Mouse (Mus musculus) left cerebral cortex, postnatal 14 days (tissue): ENCODE data around the gene Dnm3. TPM values are rescaled to one million over a fixed set of nuclear protein-coding genes. Genes with fewer than 3 reads are reported as not detected.

Experiments used
- DNase-seq, 2 experiments: peaks; one replicate each; pipeline ENCODE4 v3.0.0; 2021 to 2022; ENCODE audit warnings: low spot score in 2 of 2, mixed read lengths in 1 of 2
- intact Hi-C: fragments of 180-260 bp; cut with DNase I; formaldehyde crosslinking; loops from one replicate; pipeline ENCODE4 v1.15.1; 2025
- total RNA-seq, 2 experiments: library from RNA; stranded (reverse); gene quantifications; 2 replicates each; pipeline ENCODE4 v1.2.3; 2021

Dnm3 gene
- total RNA-seq, 2 experiments from 2014 or later: 78.1 to 80.3 TPM

DNA sequence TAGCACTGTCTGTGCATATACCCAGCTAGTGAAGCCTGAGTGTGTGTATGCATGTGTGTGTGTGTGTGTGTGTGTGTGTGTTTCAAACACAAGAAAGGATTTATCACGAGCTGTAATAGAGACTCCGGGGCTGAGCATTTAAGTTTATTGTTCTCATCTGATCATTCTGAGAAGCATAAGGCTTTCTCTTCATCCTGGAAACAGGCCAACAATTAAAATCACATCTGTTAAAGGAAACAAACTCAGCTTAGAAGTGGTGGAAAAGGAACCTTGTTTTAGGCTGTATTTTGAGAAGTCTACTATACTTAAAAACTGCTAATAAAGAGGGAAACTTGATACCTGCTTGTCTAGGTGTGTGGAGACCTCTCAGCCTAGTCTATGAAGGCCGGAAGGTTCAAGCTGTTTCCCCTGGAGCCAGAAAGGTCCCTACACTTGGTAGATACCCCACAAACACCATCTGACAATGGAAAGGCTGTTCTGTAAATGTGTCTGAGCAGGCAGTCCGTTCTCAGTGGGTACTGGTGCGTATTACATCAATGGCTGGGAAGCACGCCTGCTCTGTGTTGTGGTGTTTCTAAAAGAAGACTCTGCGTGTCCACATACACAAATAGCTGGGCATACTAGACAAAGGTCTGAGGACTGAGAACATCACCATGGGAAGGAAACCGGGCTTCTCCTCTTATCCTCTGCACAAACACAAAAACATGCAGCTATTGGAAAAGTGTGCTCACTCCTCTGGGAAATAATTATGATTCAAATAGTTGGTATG is 290.3 kb downstream of the Dnm3 start:
- intact Hi-C loops: no loop called here
- DNase-seq: no peak

DNA sequence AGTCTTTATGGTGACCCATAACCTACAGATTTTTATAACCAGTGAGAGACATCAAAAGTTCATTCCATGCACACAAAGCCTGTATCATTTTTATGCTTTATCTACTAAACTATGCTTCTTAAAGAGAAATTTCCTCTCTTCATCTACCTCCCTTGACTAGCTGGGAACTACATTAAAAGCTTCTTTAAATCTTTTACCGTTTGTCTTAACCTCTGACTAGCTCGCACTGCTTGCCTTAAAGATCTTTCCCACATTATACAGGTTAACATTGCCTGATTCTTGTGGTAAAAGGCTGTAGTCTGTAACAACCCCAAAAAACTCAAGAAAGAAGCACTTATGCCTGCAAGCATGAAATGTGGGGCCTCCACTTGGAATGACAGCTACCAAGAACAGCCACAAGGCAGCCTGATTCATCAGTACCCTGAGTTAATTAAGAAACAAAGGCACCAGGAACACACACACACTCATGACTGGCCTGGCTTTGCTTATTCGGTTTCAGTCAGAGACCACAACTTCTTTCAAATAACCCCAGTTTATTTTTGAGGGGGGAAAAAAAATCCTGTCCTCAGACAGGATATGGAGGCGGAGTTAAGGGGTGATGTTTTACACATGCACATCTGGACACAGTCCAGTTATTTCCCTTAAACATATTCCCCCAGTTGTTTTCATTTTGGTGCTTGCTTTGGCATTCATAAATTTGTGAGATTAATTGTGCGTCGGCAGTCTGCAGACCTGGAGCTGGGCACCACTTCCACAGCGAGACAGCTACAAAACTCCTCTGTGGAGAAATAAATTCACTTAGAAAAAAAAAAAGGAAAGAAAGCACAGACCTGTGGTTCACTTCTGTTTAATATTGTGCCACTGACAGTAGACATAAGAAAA is 291.1 kb downstream of the Dnm3 start:
- DNase-seq: no peak
- intact Hi-C loops: no loop called here

DNA sequence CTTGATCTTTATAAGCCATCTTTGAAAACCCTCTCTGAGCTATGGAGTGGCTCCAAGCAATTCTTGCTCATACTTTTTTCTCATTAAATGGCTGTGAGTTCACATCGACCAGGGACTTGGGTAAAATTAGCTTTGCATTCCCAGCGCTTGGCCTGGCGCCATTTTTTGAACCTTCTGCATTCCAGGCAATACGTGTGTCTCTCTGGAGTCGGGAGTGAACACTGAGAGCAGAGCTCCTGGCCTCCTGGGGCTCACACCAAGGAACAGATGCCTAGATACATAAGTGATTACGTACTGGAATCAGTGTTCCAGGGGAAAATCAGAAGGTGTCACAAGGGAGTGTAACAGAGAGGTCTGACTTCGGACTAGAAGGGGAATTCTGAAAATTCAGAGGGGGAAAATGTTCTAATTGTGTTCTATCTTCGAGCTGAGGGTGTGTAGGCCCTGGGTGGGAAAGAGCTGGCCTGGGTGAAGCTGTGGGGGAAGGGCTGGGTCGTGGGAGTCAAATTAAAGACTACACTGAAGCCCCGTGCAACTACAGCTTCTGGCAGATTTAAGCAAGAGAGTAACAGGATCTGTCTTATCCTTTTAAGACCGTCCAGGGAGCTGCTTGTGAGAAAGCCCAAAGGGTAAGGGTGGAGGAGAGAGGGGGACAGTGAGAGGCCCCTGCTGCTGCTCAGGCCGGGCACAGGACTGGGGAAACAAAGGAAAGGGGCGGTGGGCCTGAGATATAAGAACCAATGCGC is 293.7 kb downstream of the Dnm3 start:
- intact Hi-C loops: no loop called here
- DNase-seq: no peak

DNA sequence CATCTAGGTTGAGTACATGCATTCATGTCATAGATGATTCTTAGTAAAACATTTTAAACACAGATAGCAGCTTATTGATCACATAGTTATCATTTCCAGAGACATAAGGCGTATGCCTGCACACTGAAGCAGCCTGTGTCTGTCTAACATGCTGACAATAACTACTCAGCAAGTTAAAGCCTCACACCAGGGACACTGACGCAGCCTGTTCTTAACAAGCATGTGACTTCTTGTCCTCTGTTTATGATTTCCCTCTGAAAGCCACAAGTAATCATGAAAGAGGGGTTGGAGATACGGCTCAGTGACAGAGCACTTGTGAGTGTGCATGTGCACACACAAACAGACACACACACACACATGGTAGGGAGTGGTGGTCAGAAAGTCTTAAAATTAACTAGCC is 294.4 kb downstream of the Dnm3 start:
- no peak for DNase-seq
- intact Hi-C loops: no loop called here

DNA sequence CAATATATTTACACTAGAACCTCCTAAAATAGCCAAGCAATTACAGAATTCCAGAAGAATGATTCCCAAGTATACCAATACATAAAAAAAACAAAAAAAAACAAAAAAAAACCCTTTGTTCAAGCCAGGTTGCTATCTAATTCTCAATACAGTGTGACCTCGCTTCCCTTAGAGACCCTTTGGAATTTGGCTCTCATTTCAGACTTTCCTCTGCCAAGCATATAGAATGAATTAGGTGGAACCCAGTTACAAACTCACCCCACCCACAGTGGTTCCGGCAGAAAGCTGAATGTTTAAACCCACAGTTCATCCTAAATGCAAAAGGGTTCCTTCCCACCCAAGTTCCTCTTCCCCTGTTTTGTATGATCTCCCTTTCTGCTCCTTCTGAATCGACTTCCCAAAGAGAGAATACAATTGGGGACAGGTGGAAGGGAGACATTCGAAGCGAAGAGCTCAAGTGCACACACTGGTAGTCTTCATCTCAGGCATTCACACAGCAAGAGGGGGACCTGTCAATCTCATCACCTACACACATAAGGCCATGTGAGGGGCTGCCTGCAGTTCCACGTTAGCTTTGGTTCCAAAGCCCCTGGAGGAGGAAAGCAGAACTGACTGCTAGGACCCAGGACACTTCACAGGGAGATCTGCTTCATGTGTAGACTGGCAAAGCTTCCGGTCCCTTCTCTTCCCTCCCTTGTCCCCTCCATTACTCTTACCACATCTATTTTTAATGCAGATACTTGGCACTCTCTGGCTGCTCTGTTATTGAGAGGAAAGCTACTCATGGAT is 296.5 kb downstream of the Dnm3 start:
- intact Hi-C loops: no loop called here
- no peak for DNase-seq

DNA sequence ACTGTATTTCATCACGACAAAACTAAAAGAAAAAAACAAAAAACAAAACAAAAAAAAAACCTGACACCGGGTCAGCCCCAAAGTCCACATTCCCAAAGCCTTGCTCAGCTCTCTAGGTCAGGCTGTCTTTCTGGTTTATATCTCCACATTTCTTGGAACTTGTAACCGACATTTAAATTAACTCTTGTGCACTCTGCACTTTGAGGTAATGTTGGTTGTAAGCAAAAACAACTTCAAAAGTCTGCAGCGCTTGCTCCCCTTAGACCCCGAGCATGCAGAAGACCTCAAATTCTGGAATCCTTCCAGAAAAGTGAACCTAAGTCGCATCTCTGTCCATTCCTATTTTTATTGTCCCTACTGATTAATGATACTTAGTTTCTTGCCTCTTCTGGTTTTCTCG is 297.4 kb downstream of the Dnm3 start:
- no peak for DNase-seq
- intact Hi-C loops: no loop called here

DNA sequence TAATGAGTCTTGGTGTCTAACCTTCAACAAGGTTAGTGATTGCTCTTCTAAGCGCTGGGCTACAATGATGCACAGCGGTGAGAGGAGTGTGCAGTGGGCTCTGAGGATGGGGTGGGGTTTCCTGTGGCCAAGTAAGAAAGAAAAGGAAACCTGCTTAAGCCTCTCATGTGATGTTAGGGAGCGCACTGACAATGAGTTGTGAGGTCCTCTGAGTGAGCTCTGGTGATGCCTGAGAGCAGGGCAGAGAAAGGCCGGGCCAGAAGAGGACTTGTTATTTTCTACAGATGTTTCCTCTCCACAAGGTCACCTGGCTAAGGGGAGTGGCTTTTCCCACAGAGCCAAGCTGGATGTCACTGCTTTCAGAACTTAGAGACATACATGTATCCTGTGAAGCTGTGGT is 298.4 kb downstream of the Dnm3 start:
- intact Hi-C loops: no loop called here
- DNase-seq: no peak

DNA sequence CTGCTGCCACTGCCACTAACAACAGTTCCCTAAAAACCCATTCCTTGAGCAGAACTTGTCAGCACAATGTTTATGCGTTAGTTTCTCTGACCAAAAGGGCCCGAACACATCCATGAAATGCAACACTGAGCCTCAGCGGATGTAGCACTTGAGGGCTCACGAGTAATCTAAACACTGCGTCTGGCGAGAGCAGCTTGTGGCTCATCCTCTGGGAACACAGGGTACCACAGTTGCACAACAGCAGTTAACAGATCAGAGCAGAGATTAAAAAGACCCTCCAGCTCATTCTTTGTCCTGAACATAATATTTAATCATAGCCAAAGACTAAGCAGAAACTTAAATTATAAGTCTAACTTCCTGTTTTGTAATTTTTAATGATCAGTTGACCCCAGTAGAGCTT is 305.0 kb downstream of the Dnm3 start:
- DNase-seq: no peak
- intact Hi-C loops: no loop called here

DNA sequence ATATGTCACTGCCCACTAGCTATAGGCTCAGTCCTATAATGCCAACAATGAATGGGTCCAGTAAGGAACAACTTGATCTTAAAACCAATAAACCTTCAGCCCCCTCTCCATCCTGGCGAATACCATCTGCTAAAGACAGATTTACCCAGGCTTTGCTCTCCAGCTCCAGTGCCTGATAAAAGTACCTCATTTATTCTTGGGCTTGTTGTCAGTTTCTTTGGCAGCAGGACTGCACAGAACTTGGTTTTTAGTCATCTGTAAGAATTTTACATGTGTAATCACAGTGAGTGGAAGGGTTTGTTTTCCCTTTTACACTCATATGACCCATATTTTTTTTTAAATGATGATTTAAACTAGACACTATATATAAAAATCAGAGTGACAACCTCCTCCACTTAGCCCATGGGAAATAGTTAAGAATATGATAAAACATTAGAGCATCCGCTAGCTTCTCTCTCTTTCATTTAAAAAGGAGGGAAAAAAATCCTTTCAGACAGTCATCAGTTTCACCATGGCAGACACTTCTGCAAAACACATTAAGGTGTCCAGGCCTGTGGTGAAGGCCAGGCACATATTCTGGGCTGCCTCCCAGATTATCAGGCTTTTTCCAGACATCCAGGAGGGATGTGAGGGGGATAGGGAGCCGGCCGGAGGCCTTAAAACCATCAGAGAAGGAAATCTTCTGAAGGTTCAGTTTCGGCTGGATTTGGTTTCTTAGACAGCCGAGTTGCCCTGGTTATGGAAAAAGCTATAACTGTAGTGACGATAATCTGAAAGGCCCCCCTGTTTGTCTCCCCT is 313.9 kb downstream of the Dnm3 start:
- DNase-seq: peak; percentile 17 to 25
- intact Hi-C loops: loop anchor here (10.0 kb wide), 1 partner anchor 141 kb away; no protein-coding TSS in a partner anchor

DNA sequence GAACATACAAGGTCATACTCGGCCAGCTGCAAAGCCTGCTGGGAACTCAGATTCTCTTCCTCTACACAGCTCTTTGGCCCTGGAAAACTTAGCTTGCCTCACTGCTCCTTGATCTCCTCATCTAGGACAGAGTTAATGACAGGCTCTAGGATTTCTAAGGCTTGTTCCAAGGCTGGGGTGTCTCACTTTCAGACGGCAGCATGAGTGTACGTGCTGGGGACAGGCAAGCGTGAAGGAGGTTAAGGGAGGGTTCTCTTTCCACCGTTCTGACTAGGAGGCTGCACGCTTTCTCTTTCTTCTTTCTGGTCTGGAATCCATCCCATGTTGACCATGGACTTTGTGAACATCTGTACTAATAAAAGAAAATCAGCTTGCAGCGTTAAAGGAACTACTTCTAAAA is 315.2 kb downstream of the Dnm3 start:
- intact Hi-C loops: loop anchor here (10.0 kb wide), 1 partner anchor 142 kb away; no protein-coding TSS in a partner anchor

DNA sequence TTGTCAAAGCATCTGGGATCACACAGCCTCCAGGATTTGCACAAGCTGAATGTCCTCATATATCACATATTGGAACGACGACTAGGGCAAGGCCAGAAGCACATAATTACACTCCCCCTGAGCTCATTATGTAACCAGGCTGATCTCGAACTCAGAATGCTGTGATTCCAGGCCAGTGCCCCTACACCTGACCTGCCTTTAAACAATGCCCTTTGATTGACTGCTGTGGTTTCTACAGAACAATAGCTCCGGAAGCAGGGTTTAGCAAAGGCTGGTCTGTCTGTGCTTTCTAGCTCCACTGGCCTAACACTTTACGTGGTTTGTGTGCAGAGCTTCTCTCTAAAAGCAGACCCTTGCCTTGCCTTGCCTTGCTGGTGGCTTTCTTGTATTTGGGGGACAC is 315.6 kb downstream of the Dnm3 start:
- no peak for DNase-seq
- intact Hi-C loops: loop anchor here (10.0 kb wide), 1 partner anchor 143 kb away; no protein-coding TSS in a partner anchor

More for the DNA sequence above, 315.2 kb downstream of the Dnm3 start:
- no peak for DNase-seq

DNA sequence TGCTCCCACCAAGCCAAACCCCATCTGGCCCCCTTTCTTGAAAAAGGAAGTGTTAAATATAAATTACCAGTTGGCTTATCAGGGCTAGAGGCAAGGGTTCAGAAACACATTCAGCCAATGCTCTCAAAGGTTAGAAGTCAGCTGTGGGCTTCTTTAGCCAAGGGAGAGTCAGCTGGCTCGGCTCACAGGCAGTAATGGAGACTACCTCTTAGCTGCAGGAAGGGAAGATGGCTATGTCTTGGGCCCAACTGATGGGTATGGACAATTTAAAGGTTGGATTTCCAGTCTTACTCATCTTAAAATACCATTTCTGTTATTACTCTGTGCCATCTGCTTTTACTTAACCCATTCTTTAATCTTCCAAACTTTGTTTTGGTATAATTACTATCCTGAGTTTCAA is 317.1 kb downstream of the Dnm3 start:
- no peak for DNase-seq
- intact Hi-C loops: loop anchor here (10.0 kb wide), 1 partner anchor 144 kb away; no protein-coding TSS in a partner anchor

DNA sequence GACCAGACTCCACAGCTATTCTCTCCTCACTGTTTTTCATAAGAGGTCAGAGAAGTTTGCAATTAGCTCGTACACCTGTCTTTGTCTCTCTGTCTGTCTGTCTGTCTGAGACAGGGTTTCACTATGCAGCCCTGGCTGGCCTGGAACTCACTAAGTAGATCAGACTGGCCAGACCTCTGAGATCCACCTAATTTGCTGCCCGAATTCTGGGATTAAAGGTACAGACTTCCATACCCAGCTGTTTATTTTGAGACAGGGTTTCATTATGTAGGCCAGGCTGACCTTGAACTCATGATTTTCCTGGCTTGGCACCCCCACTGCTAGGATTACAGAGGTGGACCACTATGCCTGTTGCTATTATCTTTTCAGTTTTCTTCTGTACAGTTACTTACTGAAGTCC is 319.3 kb downstream of the Dnm3 start:
- DNase-seq: no peak
- intact Hi-C loops: no loop called here

DNA sequence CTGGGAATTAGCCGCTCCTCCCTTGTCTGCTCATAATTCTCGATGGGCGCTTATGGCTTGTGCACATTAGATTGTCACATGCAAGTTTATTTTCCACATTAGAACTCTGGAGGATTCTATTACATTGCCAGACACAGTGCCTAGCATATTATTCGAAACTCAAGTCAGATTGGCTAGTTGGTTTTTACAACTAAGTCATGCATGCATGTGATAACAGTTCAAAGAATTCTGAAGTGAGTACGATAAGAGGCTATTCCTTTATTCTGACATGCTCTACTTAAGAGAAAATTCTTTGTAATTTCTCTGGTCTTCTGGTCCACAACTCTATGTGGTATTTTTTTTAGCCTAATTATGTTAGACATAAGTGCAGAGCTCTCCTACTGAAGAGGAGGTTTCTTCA is 320.2 kb downstream of the Dnm3 start:
- intact Hi-C loops: no loop called here

DNA sequence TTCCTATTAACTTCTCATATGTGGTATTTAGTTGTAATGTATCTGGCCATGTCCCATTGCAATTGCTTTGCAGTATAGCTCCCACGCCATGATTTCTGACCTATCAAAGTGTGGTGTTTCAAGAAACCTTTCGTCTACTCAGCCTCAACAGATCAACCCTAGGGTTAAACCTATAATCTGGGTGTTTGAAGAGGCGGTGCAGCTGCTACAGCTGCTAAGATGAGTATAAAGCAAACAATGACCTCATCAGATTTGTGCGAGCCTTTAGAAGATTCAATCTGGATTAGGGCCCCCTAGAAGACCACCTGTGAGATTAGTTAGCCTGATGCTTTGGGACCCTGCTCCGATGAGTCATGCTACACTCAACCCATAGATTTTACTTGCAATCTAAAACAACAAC is 321.0 kb downstream of the Dnm3 start:
- no peak for DNase-seq
- intact Hi-C loops: no loop called here

More for the DNA sequence above, 320.2 kb downstream of the Dnm3 start:
- DNase-seq: no peak

DNA sequence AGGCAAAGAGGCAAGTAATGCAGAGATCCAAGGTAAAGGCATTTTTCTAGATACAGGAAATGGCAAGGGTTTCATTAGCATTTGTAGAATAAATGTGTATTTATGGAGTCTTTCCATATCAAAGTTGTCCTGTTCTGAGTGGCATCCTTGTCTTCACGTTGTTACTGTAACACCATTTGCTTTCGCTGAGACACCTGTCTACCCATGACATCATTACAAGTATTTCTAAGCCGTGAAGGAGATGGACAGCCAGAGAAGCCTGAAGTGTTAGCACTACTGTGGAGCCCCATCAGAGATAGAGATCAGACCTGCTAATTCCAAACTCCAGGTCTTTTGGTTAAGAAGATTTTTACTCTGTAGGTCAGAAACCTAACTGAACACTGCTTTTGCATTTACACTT is 322.3 kb downstream of the Dnm3 start:
- intact Hi-C loops: no loop called here
- no peak for DNase-seq

DNA sequence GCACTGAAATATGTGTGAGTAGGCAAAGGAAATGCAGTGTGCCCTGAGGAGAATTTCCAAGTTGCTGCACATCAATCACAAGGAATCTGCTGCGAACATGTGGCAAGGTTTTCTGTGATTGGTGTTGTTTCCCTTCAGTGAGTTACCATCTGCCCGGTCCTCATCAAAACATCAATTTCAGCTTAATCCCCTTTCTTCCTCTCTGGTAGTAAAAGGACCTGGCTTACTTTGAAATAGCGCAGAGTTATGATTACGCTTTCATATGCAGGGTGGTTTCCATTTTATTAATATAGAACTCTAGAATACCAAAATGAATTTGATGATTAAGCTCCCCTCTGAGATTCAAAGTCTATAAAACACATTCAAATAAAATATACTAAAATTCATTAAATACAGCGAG is 324.7 kb downstream of the Dnm3 start:
- DNase-seq: no peak
- intact Hi-C loops: no loop called here

DNA sequence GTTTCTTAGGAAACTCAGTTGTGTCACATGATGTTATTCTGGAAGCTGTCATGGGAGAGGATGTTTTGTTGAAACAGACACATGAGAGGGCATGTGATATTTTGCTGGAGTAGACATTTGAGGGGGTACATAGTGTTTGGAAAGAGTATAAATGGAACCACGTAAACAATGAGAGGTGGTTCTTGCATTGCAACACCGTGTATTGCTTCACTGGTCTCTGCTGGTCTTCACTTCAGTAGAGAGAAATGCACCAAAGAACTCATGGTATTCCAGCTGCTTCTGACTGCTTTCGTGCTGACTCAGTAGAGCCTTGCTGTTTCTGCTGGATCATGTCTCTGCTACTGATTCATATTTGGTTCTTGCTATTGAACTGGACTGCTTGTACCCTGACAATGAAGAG is 328.1 kb downstream of the Dnm3 start:
- DNase-seq: no peak
- intact Hi-C loops: no loop called here
